Mouse (Mus musculus): Measurements from ENCODE around the gene Sp8.

Gene Sp8
- long read RNA-seq, experiment 1 = 0 reads
- long read RNA-seq, experiment 2 = 0 reads

GRCm38 (mm10) chr12:118846221-118846620 lies at the start of gene Sp8:
Sp8 (plus strand) TSS chr12:118846329.
- intact Hi-C loops (cut with DNase I) = no loop called here

GRCm38 (mm10) chr12:118811328-118811961 lies 34.7 kb upstream of the Sp8 start:
- intact Hi-C loops (cut with DNase I) = no loop called here

- intact Hi-C loops (cut with DNase I) = no loop called here
These were observed 31.6 kb upstream of the Sp8 start for GRCm38 (mm10) chr12:118814561-118814960.

GRCm38 (mm10) chr12:118816156-118816555 lies 30.0 kb upstream of the Sp8 start:
- intact Hi-C loops (cut with DNase I) = no loop called here

GRCm38 (mm10) chr12:118829881-118830280 lies 16.2 kb upstream of the Sp8 start:
- intact Hi-C loops (cut with DNase I) = no loop called here

- intact Hi-C loops (cut with DNase I) = no loop called here
These were observed 9.5 kb upstream of the Sp8 start for GRCm38 (mm10) chr12:118836411-118837341.

GRCm38 (mm10) chr12:118837361-118837760 lies 8.8 kb upstream of the Sp8 start:
- intact Hi-C loops (cut with DNase I) = no loop called here

- intact Hi-C loops (cut with DNase I) = no loop called here
These were observed 7.9 kb upstream of the Sp8 start for GRCm38 (mm10) chr12:118838260-118838659.

GRCm38 (mm10) chr12:118839398-118839797 lies 6.7 kb upstream of the Sp8 start:
- intact Hi-C loops (cut with DNase I) = no loop called here

GRCm38 (mm10) chr12:118840301-118840700 lies 5.8 kb upstream of the Sp8 start:
- intact Hi-C loops (cut with DNase I) = no loop called here

GRCm38 (mm10) chr12:118840861-118841260 lies 5.3 kb upstream of the Sp8 start:
- intact Hi-C loops (cut with DNase I) = no loop called here

- intact Hi-C loops (cut with DNase I) = no loop called here
These were observed 4.7 kb upstream of the Sp8 start for GRCm38 (mm10) chr12:118841381-118841922.

- intact Hi-C loops (cut with DNase I) = no loop called here
These were observed 4.1 kb upstream of the Sp8 start for GRCm38 (mm10) chr12:118841971-118842550.

- intact Hi-C loops (cut with DNase I) = no loop called here
These were observed 3.3 kb upstream of the Sp8 start for GRCm38 (mm10) chr12:118842671-118843411.

- intact Hi-C loops (cut with DNase I) = no loop called here
These were observed 2.0 kb upstream of the Sp8 start for GRCm38 (mm10) chr12:118844111-118844510.

GRCm38 (mm10) chr12:118844841-118845240 lies 1.3 kb upstream of the Sp8 start:
- intact Hi-C loops (cut with DNase I) = no loop called here

GRCm38 (mm10) chr12:118845351-118845750 lies 778 bp upstream of the Sp8 start:
- intact Hi-C loops (cut with DNase I) = no loop called here

GRCm38 (mm10) chr12:118846649-118847321 lies 656 bp downstream of the Sp8 start:
- intact Hi-C loops (cut with DNase I) = no loop called here

GRCm38 (mm10) chr12:118847381-118847780 lies 1.3 kb downstream of the Sp8 start:
- intact Hi-C loops (cut with DNase I) = no loop called here

- intact Hi-C loops (cut with DNase I) = no loop called here
These were observed 1.8 kb downstream of the Sp8 start for GRCm38 (mm10) chr12:118847861-118848495.

Data from adrenal gland (tissue).